Mouse (Mus musculus): ENCODE measurements at regions not wholly inside any gene's neighbourhood (a gene's known extent, or its start where the extent isn't known, plus 50 kb on each side); places are given as distances from the start of the nearest gene placed in this dataset.

- DNase-seq (ENCODE audit: low read depth, low spot score) = no peak
These were observed 115.3 kb downstream of the Rgs21 start for GRCm38 (mm10) chr1:144452141-144452540.

- DNase-seq (ENCODE audit: low read depth, low spot score) = no peak
These were observed 115.7 kb downstream of the Rgs21 start for GRCm38 (mm10) chr1:144451731-144452130.

- no peak for DNase-seq (ENCODE audit: low read depth, low spot score)
These were observed 130.8 kb downstream of the Rgs21 start for GRCm38 (mm10) chr1:144436617-144437016.

GRCm38 (mm10) chr1:144432816-144433215 lies 134.7 kb downstream of the Rgs21 start:
- DNase-seq (ENCODE audit: low read depth, low spot score) = peak; percentile 28

GRCm38 (mm10) chr1:144431535-144432276 lies 135.8 kb downstream of the Rgs21 start:
- DNase-seq (ENCODE audit: low read depth, low spot score) = peak; percentile 39

GRCm38 (mm10) chr1:144421374-144421773 lies 146.1 kb downstream of the Rgs21 start:
- no peak for DNase-seq (ENCODE audit: low read depth, low spot score)

- DNase-seq (ENCODE audit: low read depth, low spot score) = peak; percentile 71
These were observed 157.6 kb upstream of the Rgs1 start for GRCm38 (mm10) chr1:144406387-144407383.

GRCm38 (mm10) chr1:144405724-144406123 lies 156.7 kb upstream of the Rgs1 start:
- DNase-seq (ENCODE audit: low read depth, low spot score) = no peak

GRCm38 (mm10) chr1:144405031-144405430 lies 156.0 kb upstream of the Rgs1 start:
- no peak for DNase-seq (ENCODE audit: low read depth, low spot score)

GRCm38 (mm10) chr1:144379991-144380594 lies 131.1 kb upstream of the Rgs1 start:
- DNase-seq (ENCODE audit: low read depth, low spot score) = no peak

GRCm38 (mm10) chr1:144374121-144374520 lies 125.1 kb upstream of the Rgs1 start:
- no peak for DNase-seq (ENCODE audit: low read depth, low spot score)

GRCm38 (mm10) chr1:144367492-144367891 lies 118.5 kb upstream of the Rgs1 start:
- DNase-seq (ENCODE audit: low read depth, low spot score) = peak; percentile 43

- no peak for DNase-seq (ENCODE audit: low read depth, low spot score)
These were observed 106.7 kb upstream of the Rgs1 start for GRCm38 (mm10) chr1:144355560-144356310.

GRCm38 (mm10) chr1:144355041-144355440 lies 106.0 kb upstream of the Rgs1 start:
- no peak for DNase-seq (ENCODE audit: low read depth, low spot score)

- no peak for DNase-seq (ENCODE audit: low read depth, low spot score)
These were observed 104.3 kb upstream of the Rgs1 start for GRCm38 (mm10) chr1:144353320-144353719.

GRCm38 (mm10) chr1:144343820-144344219 lies 94.8 kb upstream of the Rgs1 start:
- no peak for DNase-seq (ENCODE audit: low read depth, low spot score)

- no peak for DNase-seq (ENCODE audit: low read depth, low spot score)
These were observed 94.3 kb upstream of the Rgs1 start for GRCm38 (mm10) chr1:144343299-144343698.

GRCm38 (mm10) chr1:144337572-144337971 lies 88.5 kb upstream of the Rgs1 start:
- no peak for DNase-seq (ENCODE audit: low read depth, low spot score)

GRCm38 (mm10) chr1:144330365-144331050 lies 81.5 kb upstream of the Rgs1 start:
- DNase-seq (ENCODE audit: low read depth, low spot score) = no peak

GRCm38 (mm10) chr1:144319406-144319805 lies 70.4 kb upstream of the Rgs1 start:
- no peak for DNase-seq (ENCODE audit: low read depth, low spot score)

- DNase-seq (ENCODE audit: low read depth, low spot score) = no peak
These were observed 69.2 kb upstream of the Rgs1 start for GRCm38 (mm10) chr1:144318289-144318688.
